Mouse (Mus musculus): ENCODE results near the gene Mlycd. TPM values are rescaled to one million over a fixed set of nuclear protein-coding genes. Genes with fewer than 3 reads are reported as not detected.

The Mlycd gene
- polyA plus RNA-seq, 1 experiment: 17.1 TPM

DNA sequence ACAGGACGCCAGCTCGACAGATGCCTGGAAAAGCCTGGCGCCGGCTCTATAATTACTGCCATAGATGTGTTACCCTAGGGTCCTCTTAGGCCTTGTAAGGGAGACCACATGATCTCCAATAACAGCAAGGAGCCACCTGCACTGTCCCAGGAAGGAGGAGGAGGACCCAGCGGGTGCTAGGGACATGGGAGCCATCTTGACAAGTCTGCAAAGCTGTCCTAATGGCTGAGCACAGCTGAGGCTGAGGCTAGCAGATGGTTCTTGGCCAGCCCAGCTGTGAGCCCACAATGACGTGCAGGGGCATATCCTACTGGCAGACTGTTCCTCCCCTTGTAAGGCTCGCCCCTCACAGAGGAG lies 45.2 kb downstream of the Mlycd start:
- TF ChIP-seq GATA1 (IDR thresholded peaks at IDR 0.05; ENCODE audit: low read length): no peak

- no peak for TF ChIP-seq GATA1 (IDR thresholded peaks at IDR 0.05; ENCODE audit: low read length)
Observed at GRCm38 (mm10) chr8:119440250-119440951, 45.7 kb downstream of the Mlycd start.

DNA sequence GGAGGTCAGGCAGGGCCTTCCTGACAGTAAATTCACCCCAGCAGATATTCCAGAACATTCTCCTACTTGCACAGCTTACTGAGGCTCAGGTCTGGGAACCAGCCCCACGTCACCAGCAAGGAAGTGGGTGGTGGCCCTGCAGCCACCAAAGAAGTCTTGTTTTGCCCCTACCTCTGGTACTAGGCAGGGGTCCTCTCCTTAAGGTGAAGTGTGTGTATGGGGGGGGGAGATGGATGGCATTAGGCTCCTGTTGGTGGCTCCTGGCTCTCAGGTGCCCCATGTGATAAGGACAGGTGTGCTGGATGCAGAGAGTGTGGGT lies 46.2 kb downstream of the Mlycd start:
- TF ChIP-seq GATA1 (IDR thresholded peaks at IDR 0.05; ENCODE audit: low read length): no peak

GRCm38 (mm10) chr8:119442013-119442412 lies 47.3 kb downstream of the Mlycd start:
- no peak for TF ChIP-seq GATA1 (IDR thresholded peaks at IDR 0.05; ENCODE audit: low read length)

- TF ChIP-seq GATA1 (IDR thresholded peaks at IDR 0.05; ENCODE audit: low read length): no peak
Observed at GRCm38 (mm10) chr8:119442970-119443369, 48.3 kb downstream of the Mlycd start.

- TF ChIP-seq GATA1 (IDR thresholded peaks at IDR 0.05; ENCODE audit: low read length): no peak
Observed at GRCm38 (mm10) chr8:119446211-119446989, 51.7 kb downstream of the Mlycd start, which contains the start of gene Necab2. TSS of gene Necab2 (plus strand) at chr8:119446719.

DNA sequence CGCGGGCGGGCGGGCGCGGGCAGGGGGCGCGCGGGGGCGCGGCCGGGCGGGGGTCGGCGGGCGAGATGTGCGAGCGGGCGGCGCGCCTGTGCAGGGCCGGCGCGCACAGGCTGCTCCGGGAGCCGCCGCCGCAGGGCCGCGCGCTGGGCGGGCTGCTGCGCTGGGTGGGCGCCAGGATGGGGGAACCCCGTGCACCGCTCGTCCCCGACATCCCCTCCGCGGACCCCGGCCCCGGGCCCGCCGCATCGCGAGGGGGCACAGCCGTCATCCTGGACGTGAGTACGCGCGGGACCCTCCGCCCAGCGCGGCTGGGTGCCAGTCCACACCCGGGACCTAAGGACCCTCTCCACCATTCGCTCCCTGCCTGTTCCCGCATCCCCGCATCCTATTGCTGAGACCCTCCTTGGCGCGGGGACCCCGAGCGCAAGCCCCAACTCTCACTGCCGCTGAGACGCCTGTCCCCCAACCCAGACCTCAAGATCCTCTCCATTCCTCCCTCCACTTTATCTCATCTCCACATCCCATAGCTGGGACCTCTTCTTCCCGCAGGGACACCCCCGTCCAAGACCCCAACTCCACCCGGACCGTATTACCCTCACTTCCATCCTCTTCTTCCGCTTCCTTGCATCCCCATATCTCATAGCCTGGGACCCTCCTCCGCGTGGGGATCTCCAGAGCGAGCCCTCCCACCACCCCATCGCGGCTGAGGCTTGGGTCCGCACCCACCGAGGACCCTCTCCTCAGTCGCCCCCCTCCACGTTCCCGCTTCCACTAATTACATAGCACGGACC lies 52.5 kb downstream of the Mlycd start:
- no peak for TF ChIP-seq GATA1 (IDR thresholded peaks at IDR 0.05; ENCODE audit: low read length)

- TF ChIP-seq GATA1 (IDR thresholded peaks at IDR 0.05; ENCODE audit: low read length): no peak
Observed at GRCm38 (mm10) chr8:119447781-119448170, 53.1 kb downstream of the Mlycd start.

GRCm38 (mm10) chr8:119449627-119450026 lies 54.9 kb downstream of the Mlycd start:
- no peak for TF ChIP-seq GATA1 (IDR thresholded peaks at IDR 0.05; ENCODE audit: low read length)

DNA sequence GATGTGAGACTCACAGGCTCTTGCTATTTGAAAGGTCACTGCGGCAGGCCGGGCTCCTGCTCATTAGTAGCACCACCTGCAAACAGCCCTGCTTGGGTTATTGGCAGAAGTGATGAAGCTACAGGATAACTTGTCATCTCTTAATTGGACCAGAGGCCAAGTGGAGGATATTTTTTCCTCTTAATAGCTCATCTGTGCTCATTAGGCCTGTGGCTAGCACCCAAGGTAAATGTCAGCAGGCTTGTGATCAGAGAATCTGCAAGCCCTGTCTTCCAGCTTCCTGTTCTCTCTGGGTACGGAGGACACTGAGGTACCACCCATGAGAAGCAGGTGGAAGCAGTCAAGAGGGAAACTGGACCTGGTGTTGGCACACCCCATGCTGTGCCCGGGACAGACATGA lies 56.5 kb downstream of the Mlycd start:
- TF ChIP-seq GATA1 (IDR thresholded peaks at IDR 0.05; ENCODE audit: low read length): no peak

- TF ChIP-seq GATA1 (IDR thresholded peaks at IDR 0.05; ENCODE audit: low read length): no peak
Observed at GRCm38 (mm10) chr8:119452919-119453318, 58.2 kb downstream of the Mlycd start.

DNA sequence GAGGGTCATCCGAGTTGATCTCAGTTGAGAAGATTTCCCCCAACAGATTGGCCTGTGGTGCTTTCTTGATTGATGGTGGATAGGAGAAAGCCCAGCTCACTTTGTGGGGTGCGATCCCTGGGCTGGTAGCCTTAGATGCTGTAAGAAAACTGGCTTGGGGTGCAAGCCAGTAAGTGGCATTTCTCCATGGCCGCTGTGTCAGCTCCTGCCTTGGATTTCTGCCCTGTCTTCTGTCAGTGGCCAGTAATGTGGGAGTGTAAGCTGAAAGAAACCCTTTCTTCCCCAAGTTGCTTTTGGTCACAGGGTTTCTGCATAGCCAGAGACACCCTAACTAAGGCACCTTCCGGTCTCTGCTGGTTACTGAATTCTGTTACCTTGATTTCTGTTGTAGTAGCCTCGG lies 61.4 kb downstream of the Mlycd start:
- TF ChIP-seq GATA1 (IDR thresholded peaks at IDR 0.05; ENCODE audit: low read length): no peak

- no peak for TF ChIP-seq GATA1 (IDR thresholded peaks at IDR 0.05; ENCODE audit: low read length)
Observed at GRCm38 (mm10) chr8:119459724-119460123, 65.0 kb downstream of the Mlycd start.

Other genes starting within 250 kb of the Mlycd start
- 44.0 and 65.4 TPM in 2 replicates for gene Hsbp1, start 50.4 kb upstream of the Mlycd start, polyA plus RNA-seq (2012)
- gene Osgin1, start 39.2 kb downstream of the Mlycd start, polyA plus RNA-seq (2012): 0.04 and 0.11 TPM in 2 replicates
- gene Necab2, start 51.8 kb downstream of the Mlycd start, polyA plus RNA-seq (2012): not detected in 2 replicates
- gene Slc38a8, start 106.8 kb downstream of the Mlycd start, polyA plus RNA-seq (2012): not detected in 2 replicates
- gene Mbtps1, start 163.9 kb downstream of the Mlycd start, polyA plus RNA-seq (2012): 118 and 157 TPM in 2 replicates
- 34.2 and 43.7 TPM in 2 replicates for gene Hsdl1, start 180.3 kb downstream of the Mlycd start, polyA plus RNA-seq (2012)
- 0.08 and 0.09 TPM in 2 replicates for gene Dnaaf1, start 180.4 kb downstream of the Mlycd start, polyA plus RNA-seq (2012)
- gene Taf1c, start 210.3 kb downstream of the Mlycd start, polyA plus RNA-seq (2012): 48.9 and 57.6 TPM in 2 replicates
- gene Adad2, start 217.9 kb downstream of the Mlycd start, polyA plus RNA-seq (2012): not detected in 2 replicates
- gene Kcng4, start 240.8 kb downstream of the Mlycd start, polyA plus RNA-seq (2012): not detected in 2 replicates